Mouse (Mus musculus) megakaryocyte, embryonic 14.5 days (primary cell): ENCODE results near the gene Flt1.

ENCODE experiments used
- FLI1 ChIP-seq: IDR thresholded peaks from 2 replicates; pipeline ENCODE4 v1.6.1; 2012; ENCODE audit warnings: low read length, inconsistent platforms, mixed read lengths
- GATA1 ChIP-seq: IDR thresholded peaks from 3 replicates; pipeline ENCODE4 v1.6.1; 2012; ENCODE audit warnings: mixed read lengths, low read length, inconsistent platforms, borderline replicate concordance

GRCm38 (mm10) chr5:147675791-147676190 is 50.0 kb downstream of the Flt1 start:
- TF ChIP-seq FLI1: no peak
- no peak for TF ChIP-seq GATA1
